In the genomic region with DNA sequence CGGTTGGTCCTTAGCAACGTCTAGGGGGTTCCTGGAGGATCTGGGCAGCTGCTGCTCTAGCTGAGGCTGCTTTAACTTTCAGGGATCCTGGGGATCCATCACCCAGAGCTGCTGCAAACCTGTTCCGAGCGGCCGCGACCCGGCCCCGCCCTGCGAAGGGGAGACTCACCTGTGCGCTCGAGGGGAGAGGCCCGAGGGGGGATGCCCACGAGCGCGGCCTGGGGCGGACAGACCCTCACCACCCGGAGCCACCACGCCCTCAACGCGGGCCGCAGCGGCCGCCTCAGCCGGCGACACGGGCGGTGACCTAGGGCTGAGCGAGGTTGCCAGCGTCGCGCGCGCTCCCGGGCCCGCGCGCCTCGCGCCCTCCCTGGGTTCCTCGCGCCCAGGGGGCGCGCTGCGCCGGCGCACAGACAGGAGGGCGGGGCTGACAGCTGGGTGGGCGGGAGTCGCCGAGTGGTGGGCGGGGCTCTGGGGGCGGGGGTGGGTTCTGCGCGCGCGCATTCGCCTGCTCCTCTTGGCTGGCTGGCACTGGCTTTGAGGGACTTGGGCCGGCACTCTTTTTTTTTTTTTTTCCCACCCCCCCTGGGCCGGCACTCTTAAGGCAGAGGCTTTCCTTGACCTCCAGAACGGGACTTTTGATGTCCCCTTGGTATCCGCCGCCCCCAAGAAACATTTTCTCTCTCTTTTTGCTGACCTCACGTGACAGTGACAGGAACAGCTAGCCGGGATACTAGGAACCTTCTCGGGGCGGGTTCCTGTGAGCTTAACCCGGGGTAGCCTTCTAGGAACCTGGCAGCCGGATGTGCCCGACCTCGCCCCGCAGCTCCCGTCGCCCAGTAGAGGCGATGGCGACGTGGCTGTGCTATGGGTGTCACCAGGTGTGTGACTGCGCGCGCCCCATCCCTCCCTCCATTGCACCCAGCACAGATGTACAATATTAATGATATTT, we compare ENCODE assay signal across 8 mouse cellular contexts. TPM values are rescaled to one million over a fixed set of nuclear protein-coding genes. Genes with fewer than 3 reads are reported as not detected.
DNase-seq lines count a peak whose midpoint lies in the region; ATAC-seq lines count a peak whose summit lies in the region.

A gene (minus strand): TSS at position 411 of the 952 bp plus-strand sequence.

- peak; percentile 92 for DNase-seq in adrenal gland, adult 2 months
- DNase-seq in embryo, embryonic 10 days (ENCODE audit: low spot score), result peak; percentile 74
- peak; percentile 86 for DNase-seq in gastrocnemius, postnatal 10 days
- peak; percentile 92 for DNase-seq in induced T-regulatory cell, adult 2 months (ENCODE audit: low read depth)
- DNase-seq in left cerebral cortex, postnatal 14 days (ENCODE audit: low spot score in 2 of 2), result peak; percentile 44 to 61
- DNase-seq in right cerebral cortex, postnatal 14 days, result peak; percentile 69
- peak; percentile 73 to 78 for DNase-seq in urinary bladder, postnatal 4 days (ENCODE audit: low spot score in 2 of 2)

- peak; percentile 72 for ATAC-seq in megakaryocyte-erythroid progenitor cell, adult 5-6 weeks (replicated peaks; ENCODE audit: low FRiP score, low TSS enrichment, poor library complexity, severe bottlenecking)

- intact Hi-C loops in left cerebral cortex, postnatal 14 days (cut with DNase I), result no loop called here

RNA-seq across cellular contexts. Expression of the gene that starts here (rescaled TPM):
- 10 to 100 TPM; 12.1 to 24.4 TPM for total RNA-seq in adrenal gland, adult 2 months (2021)
- 13.1 and 15.7 TPM in 2 replicates for polyA plus RNA-seq in adrenal gland, adult 2 months (2012; rRNA removed)
- total RNA-seq in gastrocnemius, postnatal 10 days (2021), result 10 to 100 TPM in 1 of 2 experiments, 1 to 10 TPM in 1; 9.9 to 11.2 TPM
- 10 to 100 TPM; 34.7 to 36.8 TPM for total RNA-seq in left cerebral cortex, postnatal 14 days (2021)
- 9.2 and 10.6 TPM in 2 replicates for total RNA-seq in megakaryocyte-erythroid progenitor cell, adult 5-6 weeks (2014; fragmentation: Nextera tagmentation)
- 8.6 and 9.3 TPM in 2 replicates for total RNA-seq in megakaryocyte-erythroid progenitor cell, adult 5-6 weeks (2017)

Comparison
In these comparisons a context has a peak if more than half of its experiments do, and no peak if none do; other contexts are left out.
1. Peak in every context shown above with its lines: DNase-seq and ATAC-seq.